Mouse (Mus musculus): ENCODE measurements at regions not wholly inside any gene's neighbourhood (a gene's known extent, or its start where the extent isn't known, plus 50 kb on each side); places are given as distances from the start of the nearest gene placed in this dataset.

DNA sequence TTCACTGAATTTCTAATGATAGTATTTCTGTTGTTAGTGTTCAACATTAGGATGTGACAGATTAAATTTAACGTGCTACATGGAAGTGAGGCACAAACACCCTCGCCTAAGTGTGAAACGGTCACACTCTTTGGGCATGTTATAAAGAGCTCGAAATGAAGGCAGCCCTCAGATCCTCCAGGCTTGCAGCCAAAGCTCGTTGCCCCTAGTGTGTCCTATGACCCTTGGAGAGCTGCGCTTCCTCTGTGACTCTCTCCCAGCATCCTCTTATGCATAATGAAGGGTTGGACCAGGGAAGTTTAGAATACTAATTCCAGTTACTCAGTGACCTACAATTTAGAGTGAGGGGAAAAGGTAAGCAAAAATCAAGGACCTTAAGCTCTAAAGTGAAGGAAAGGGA, 92.4 kb upstream of the Spred1 start:
- no peak for ATAC-seq (replicated peaks; ENCODE audit: insufficient number of reproducible peaks, insufficient read depth, low FRiP score, low read depth)

DNA sequence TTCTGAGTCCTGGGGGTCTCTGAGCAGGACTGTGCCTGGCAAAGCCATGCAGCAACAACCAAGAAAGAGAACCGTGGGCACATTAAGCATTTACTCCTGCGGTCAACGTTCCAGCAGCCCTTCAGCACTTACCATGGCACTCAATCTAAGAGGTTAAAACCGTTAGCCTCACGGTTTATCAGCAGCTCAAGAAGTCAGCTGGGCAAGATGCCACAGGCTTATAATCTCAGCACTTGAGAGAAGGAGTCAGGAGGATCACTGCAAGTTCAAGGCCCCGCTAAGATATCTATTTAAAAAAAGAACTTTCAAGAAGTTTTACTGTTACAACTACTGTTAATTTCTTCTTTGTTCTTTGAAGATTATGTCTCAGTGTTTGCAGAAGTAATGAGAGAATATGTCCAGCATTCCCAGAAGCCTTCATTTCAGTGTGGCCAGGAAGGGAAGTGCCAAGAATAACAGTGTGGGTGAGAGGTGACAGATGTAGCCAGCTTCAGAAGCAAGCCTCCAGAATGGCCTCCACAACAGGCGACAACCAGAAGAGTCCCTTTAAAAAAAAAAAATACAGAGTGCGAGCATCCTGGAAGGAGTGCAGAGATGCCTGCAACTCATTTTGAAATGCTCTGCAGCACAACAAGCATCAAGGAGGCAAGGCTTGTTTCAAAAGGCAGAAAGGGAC, 84.8 kb upstream of the Spred1 start:
- ATAC-seq (replicated peaks; ENCODE audit: insufficient number of reproducible peaks, insufficient read depth, low FRiP score, low read depth), result no peak; the same call in 1 of the 2 replicates
- 25% methylated on average over 8 of the region's 8 CpGs for WGBS
- Histone ChIP-seq H3K4me1 (replicated peaks) (peaks cover 18% of the 10 kb centered on the region), H3K9me3 (replicated peaks) (no peaks in the 10 kb centered on the region), H3K4me2 (no peak overlapping the region), H3K9ac (no peak overlapping the region), H3K27ac (peak overlapping the region; percentile 26; the same call in 1 of the 2 replicates), H3K36me3 (no peaks in the 10 kb centered on the region), H3K4me3 (no peak overlapping the region), H3K27me3 (no peaks in the 10 kb centered on the region)

More for the DNA sequence above, 92.4 kb upstream of the Spred1 start:
- no peak overlapping the region for H3K9ac ChIP-seq
- WGBS, result 67% methylated on average over 6 of the region's 6 CpGs
- H3K27me3 ChIP-seq, result no peaks in the 10 kb centered on the region
- H3K9me3 ChIP-seq (replicated peaks), result no peaks in the 10 kb centered on the region
- no peak overlapping the region for H3K27ac ChIP-seq
- no peaks in the 10 kb centered on the region for H3K4me1 ChIP-seq (replicated peaks)
- H3K36me3 ChIP-seq, result no peaks in the 10 kb centered on the region
- H3K4me2 ChIP-seq, result no peak overlapping the region
- no peak overlapping the region for H3K4me3 ChIP-seq

DNA sequence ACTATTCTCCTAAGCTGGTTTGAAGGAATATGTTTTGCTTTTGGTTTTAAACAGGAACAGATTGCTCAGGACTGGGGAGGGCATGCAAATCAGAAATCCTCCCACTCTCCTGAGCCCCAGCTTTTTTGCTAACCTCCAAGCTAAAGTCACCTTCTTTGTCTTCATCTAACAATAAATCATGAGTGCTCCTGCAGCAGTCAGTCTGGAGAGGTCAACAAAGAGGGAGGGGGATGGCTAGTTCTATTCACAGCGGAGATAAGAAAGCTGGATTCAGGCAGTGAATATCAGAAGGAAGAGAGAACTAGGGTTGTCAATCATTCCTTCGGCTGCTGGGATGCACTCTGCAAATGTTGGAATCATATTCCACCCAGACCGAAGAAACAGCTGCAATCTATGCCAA, 81.0 kb upstream of the Spred1 start:
- H3K27ac ChIP-seq, result no peak overlapping the region
- 32% methylated on average over 3 of the region's 3 CpGs for WGBS
- no peaks in the 10 kb centered on the region for H3K9me3 ChIP-seq (replicated peaks)

DNA sequence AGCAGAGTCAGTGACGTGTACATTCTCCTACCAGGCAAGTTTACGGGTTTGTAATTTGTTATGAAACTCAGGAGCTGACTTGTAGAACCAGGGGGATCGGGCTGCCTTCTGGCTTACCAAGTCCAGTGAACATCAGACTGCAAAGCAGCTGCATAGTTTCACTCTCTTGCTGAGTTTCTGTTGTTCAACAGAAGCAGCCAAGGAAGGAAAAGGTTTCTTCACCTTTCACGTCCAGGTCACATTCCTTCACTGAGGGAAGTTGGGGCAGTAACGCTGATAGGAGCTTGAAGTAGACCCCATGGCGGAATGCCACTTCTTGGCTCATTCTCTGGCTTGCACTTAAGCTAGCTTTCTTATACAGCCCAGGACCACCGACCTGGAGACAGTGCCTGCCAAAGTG, 77.3 kb upstream of the Spred1 start:
- Histone ChIP-seq H3K9ac (no peak overlapping the region), H3K4me3 (no peak overlapping the region), H3K27ac (no peak overlapping the region), H3K4me1 (replicated peaks) (peaks cover 20% of the 10 kb centered on the region), H3K36me3 (no peaks in the 10 kb centered on the region), H3K4me2 (no peak overlapping the region), H3K9me3 (replicated peaks) (no peaks in the 10 kb centered on the region), H3K27me3 (0 out of 2 replicates have a peak, but pooled peaks cover 3% of the 10 kb centered on the region)
- no peak for ATAC-seq (replicated peaks; ENCODE audit: insufficient number of reproducible peaks, insufficient read depth, low FRiP score, low read depth)
- 48% methylated on average over 7 of the region's 7 CpGs for WGBS

More for the DNA sequence above, 81.0 kb upstream of the Spred1 start:
- Histone ChIP-seq H3K4me1 (replicated peaks) (peaks cover 22% of the 10 kb centered on the region), H3K4me3 (no peak overlapping the region), H3K4me2 (no peak overlapping the region), H3K9ac (no peak overlapping the region), H3K36me3 (no peaks in the 10 kb centered on the region), H3K27me3 (no peaks in the 10 kb centered on the region)
- no peak for ATAC-seq (replicated peaks; ENCODE audit: insufficient number of reproducible peaks, insufficient read depth, low FRiP score, low read depth)

DNA sequence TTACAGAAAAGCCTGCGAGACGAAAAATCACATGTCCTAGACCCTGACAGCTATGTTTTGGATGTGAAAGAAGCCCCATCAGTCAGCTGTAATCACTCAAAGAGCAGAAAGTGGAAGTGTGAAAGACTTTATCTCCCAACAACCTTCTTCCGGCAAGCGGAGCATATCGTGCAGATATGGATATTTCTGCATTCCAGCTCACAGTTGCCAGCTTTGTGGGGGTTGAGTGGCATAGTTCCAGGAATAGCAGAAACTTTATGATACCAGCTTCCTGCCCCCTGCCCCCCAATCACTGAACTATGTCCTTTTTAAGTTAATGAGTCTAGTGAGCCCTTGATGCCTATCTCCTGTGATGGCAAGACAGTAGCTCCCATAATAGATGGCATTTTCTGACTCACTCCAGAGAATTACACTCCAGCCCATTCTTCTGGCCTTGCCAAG, 72.9 kb upstream of the Spred1 start:
- ATAC-seq (replicated peaks; ENCODE audit: insufficient number of reproducible peaks, insufficient read depth, low FRiP score, low read depth), result no peak
- 0 out of 2 replicates have a peak overlapping the region, but pooled peaks have one; percentile 3 for H3K4me2 ChIP-seq

DNA sequence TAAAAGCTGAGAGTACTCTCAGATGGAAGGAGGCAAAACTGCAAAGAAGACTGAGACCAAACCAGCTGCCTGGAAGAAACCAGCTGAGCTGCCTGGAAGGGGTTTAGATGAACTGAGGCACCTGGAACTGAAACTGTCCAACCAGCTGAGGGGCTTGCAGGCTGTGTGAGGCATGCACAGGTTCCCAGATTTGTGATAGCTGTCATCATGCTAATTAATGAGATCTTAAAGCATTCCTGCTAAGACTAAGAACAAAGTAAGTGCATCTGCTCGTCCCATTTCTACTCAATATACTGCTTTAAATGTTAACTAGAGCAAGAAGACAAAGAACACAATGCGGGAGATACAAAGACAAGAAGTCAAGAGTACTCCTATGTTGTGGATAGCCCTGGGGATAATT, 71.1 kb upstream of the Spred1 start:
- H3K4me3 ChIP-seq, result no peak overlapping the region
- no peak overlapping the region for H3K9ac ChIP-seq
- ATAC-seq (replicated peaks; ENCODE audit: insufficient number of reproducible peaks, insufficient read depth, low FRiP score, low read depth), result no peak
- no peaks in the 10 kb centered on the region for H3K36me3 ChIP-seq
- peaks cover 10% of the 10 kb centered on the region for H3K4me1 ChIP-seq (replicated peaks)
- no peaks in the 10 kb centered on the region; the same call in 1 of the 2 replicates for H3K9me3 ChIP-seq (replicated peaks)
- 0 out of 2 replicates have a peak, but pooled peaks cover 3% of the 10 kb centered on the region for H3K27me3 ChIP-seq
- no peak overlapping the region for H3K27ac ChIP-seq
- no peak overlapping the region for H3K4me2 ChIP-seq
- 88% methylated on average over 2 of the region's 2 CpGs for WGBS

More for the DNA sequence above, 72.9 kb upstream of the Spred1 start:
- Histone ChIP-seq H3K4me3 (no peak overlapping the region), H3K27me3 (0 out of 2 replicates have a peak, but pooled peaks cover 3% of the 10 kb centered on the region), H3K4me1 (replicated peaks) (peaks cover 10% of the 10 kb centered on the region), H3K27ac (0 out of 2 replicates have a peak overlapping the region, but pooled peaks have one; percentile 0), H3K9me3 (replicated peaks) (no peaks in the 10 kb centered on the region; the same call in 1 of the 2 replicates), H3K36me3 (no peaks in the 10 kb centered on the region), H3K9ac (no peak overlapping the region)
- 12% methylated on average over 5 of the region's 5 CpGs for WGBS

DNA sequence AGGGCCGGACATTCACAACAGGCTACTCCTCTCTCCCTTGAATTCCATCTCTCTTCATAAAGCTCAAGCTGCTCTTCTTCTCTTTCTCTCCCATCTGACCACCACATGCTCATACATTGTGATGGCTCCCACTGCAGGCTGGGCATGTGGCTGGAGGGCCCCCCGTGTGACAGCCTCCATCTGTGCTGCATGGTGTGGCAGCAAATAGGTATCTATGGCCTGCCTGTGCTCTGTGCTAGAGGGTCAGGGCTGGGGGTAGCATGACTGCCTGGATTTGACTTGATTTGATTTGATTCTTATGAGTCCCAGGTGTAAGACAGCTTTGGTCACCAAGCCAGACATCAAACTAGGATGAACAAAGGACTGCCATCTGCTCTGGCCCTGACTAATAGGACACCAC, 57.0 kb upstream of the Spred1 start:
- no peak overlapping the region for H3K4me3 ChIP-seq
- H3K9me3 ChIP-seq (replicated peaks), result no peaks in the 10 kb centered on the region
- H3K4me2 ChIP-seq, result no peak overlapping the region
- 81% methylated on average over 2 of the region's 2 CpGs for WGBS
- no peaks in the 10 kb centered on the region for H3K36me3 ChIP-seq
- H3K4me1 ChIP-seq (replicated peaks), result no peaks in the 10 kb centered on the region
- H3K9ac ChIP-seq, result no peak overlapping the region
- no peaks in the 10 kb centered on the region for H3K27me3 ChIP-seq
- no peak overlapping the region for H3K27ac ChIP-seq
- no peak for ATAC-seq (replicated peaks; ENCODE audit: insufficient number of reproducible peaks, insufficient read depth, low FRiP score, low read depth)

DNA sequence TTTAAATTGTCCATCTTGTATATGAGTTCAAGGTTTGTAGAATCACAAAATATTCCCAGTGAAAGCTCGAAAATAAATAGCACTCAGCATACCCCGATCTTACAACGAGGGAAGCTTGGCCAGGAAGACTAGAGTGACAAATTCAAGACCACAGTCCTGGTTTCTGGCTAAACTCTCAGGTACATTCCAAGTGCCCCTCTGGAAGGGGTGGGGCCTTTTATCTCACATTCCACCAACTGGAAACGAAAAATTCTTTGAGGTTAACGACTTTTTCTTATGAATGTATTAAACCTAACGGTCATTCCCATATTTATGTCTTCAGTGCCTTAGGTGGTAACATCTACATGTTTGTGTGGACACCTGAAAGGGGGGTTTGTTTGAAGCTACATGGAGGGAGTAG, 50.8 kb upstream of the Spred1 start:
- Histone ChIP-seq H3K36me3 (no peaks in the 10 kb centered on the region), H3K9ac (no peak overlapping the region), H3K4me3 (no peak overlapping the region), H3K27ac (no peak overlapping the region), H3K9me3 (replicated peaks) (no peaks in the 10 kb centered on the region), H3K27me3 (no peaks in the 10 kb centered on the region), H3K4me2 (no peak overlapping the region), H3K4me1 (replicated peaks) (0 out of 2 replicates have a peak, but pooled peaks cover 2% of the 10 kb centered on the region)
- no peak for ATAC-seq (replicated peaks; ENCODE audit: insufficient number of reproducible peaks, insufficient read depth, low FRiP score, low read depth)
- WGBS, result 52% methylated on average over 6 of the region's 6 CpGs

DNA sequence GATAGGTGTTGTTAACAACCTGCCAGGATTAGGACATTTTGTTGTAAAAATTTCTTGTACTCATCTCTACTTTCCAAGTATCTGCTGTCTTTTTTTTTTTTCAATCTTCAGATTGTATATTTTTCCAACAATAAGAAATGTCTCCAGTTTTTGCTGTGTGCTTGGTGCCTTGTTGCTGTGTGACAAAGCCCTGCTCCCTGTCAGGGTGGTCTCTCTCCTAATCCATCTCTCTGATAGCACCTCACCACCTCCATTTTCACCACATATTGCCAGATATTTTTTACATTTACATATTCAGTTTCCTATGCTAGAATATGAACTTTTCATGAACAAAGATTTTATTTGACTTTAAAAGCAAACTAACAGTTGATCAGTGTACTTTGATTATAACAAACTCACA, 50.1 kb upstream of the Spred1 start:
- Histone ChIP-seq H3K9ac (no peak overlapping the region), H3K4me1 (replicated peaks) (0 out of 2 replicates have a peak, but pooled peaks cover 2% of the 10 kb centered on the region), H3K4me2 (no peak overlapping the region), H3K27ac (no peak overlapping the region), H3K27me3 (no peaks in the 10 kb centered on the region), H3K9me3 (replicated peaks) (no peaks in the 10 kb centered on the region), H3K36me3 (no peaks in the 10 kb centered on the region), H3K4me3 (no peak overlapping the region)
- no peak for ATAC-seq (replicated peaks; ENCODE audit: insufficient number of reproducible peaks, insufficient read depth, low FRiP score, low read depth)
